Mouse (Mus musculus): ENCODE results near the gene Rtl10.
"Not testable (repeated sequence)": the region's sequence is repeated elsewhere in the genome, so short reads cannot be mapped to it uniquely, and the experiment has no call there.

Gene Rtl10

DNA sequence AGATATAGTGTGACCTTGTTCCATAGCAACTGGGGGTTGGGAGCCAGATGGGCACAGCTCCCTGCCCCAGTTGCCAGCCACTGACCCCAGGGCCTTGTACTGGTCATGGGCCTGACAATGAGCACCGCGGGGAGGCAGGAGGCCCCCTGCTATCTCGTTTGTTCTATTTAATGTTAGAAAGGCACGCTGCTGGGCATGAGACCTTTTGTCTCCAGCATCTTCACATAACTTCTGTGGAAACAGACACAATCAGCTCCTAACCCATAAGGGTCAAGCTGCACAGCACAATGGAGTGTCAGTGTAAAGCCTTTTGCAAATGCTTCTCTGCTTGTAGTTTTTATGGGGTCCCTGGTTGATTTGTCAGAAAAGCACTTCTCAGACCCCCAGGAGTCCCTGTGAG, 14.3 kb upstream of the Rtl10 start:
- DNase-seq, result no peak

DNA sequence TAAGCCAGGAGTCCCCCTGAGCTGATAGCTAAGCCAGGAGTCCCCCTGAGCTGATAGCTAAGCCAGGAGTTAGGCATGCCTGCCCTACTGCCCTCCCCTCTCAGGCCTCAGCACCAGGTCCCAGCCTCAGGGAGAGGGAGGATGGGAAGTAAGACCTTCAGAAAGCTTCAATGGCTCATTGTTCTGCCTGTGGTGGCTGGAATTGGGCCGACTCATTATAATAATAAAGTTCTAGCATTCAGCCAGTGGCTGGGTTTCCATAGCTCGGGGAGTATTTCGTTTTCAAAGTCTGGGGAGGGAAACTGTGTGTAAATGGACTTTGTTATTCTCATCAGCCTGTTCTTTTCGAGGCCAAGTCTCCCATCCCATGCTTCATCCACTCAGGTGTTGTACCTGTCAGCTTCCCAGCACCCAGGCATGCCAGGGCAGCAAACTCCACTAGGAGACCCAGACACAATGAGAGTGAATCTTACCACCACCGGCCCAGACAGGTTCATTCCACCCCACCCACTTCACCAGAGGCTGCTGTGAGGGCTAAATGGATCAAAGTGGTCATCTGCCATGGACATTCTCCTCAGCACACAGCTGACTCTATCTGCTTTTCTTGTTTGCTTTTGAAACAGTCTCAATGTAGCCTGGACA, 13.8 kb upstream of the Rtl10 start:
- no peak for DNase-seq

DNA sequence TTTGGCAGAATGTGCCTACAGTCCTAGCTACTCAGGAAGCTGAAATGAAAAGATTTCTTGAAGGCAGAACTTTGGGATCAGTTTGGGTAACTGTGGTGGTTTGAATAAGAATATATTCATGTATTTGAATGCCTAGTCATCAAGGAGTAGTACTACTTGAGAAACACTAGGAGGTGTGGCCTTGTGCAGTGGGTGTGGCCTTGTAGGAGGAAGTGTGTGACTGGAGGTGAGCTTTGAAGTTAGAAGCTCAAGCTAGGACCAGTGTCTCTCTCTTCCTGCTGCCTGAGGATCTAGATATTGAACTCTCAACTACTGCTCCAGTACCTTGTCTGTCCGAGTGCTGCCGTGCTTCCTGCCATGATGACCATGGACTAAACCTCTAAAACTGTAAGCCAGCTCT, 12.6 kb upstream of the Rtl10 start:
- DNase-seq, result no peak

DNA sequence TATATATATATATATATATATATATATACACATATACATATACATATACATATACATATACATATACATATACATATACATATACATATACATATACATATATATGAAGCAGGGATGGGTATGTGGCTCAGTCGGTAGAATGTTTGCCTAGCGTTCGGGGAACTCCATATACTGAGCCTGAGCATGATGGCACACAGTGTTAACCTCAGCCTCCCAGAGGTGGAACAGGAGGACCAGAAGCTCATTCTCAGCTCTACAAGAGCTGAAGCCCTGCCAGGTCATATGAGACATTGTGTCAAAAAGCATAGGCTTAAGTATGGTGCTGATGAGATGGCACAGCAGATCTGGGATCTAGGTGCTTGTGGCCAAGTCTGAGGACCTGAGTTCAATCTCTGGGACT, 8.4 kb upstream of the Rtl10 start:
- DNase-seq, result no peak

DNA sequence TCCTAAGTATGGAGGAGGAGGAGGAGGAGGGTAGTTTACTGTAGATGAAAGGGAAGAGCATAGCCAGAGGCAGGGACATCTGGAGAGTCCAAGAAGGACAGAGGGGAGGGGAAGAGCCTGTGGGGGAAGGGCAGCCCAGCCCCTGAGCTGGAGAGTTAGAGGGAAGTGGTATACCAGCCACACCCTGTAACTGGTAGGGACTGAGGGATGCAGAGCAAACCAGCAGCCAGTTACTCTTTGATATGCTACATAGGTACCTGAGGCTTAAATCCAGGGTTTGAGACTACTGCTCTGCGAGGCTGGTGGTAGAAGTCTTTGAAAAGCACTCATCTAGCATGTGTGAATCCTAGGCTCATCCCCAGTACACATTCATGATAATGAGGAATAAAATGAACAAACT, 7.8 kb upstream of the Rtl10 start:
- DNase-seq, result no peak

DNA sequence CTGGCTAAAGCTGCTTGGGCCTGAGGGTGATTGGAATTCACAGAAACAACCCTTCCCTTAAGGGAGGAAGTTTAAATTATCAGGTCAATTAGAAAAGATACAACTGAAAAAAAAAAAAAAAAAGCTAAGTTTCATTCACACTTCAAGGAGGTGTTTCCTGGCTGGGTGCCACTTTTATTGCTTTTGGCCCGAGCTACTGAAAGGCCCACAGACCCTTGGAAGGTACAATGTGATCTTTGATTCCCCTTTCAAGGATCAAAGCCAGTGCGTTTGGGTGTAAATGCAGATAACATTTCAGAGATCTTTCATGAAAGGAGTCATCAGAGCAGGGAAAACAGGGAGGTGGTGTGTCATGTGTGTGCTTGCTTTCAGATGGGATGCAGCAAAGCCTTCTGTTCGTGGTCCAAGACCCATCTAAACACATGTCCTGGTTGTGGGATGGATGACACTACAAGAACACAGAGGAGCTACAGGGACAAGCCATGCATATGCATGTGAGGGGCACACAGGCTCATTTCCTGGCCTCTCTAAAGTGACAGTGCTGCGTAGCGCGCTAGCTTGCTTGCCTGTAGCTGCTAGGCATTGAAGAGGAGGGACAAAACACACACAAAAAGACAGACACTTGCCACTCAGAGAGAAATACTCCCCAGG, 711 bp upstream of the Rtl10 start:
- no peak for DNase-seq

DNA sequence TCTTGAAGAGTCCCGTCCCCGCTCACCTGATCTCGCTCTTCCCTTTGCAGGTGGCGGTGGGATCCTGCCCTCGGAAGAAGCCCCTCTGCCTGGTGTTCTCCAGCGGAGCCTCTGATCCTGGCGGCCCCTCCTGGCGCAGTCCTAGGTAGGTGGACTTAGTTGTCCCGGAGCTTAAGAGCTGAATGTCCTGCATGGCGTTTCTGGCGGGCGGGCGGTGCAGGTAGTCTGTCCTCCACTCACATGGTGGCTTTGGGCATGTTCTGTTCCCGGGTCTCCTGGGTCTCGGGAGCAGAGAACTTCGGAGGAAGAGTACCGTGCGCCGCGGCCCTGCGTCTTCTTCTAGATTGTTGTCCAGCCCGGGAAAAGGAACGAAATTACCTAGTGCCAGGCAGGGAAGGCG, 295 bp downstream of the Rtl10 start:
- DNase-seq, result no peak

DNA sequence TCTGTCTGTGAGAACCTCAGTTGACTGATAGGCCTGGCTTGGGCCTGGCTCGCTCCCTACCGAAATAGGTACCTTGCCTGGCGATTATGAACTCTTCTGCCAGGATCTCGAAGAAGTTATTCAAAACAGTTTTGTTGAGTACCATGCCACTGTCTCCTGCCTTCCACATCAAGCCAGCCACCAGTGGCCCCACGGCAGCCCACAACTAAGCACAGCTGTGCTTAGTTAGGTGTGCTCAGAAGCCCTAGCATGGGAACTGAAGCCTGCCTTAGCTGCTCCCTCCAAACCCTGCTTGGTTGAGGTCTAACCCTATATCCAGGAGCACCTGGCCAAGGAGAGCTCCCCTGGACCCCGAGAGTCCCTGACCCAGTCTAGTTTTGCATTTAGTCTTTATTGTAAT, 2.8 kb downstream of the Rtl10 start:
- DNase-seq, result no peak

DNA sequence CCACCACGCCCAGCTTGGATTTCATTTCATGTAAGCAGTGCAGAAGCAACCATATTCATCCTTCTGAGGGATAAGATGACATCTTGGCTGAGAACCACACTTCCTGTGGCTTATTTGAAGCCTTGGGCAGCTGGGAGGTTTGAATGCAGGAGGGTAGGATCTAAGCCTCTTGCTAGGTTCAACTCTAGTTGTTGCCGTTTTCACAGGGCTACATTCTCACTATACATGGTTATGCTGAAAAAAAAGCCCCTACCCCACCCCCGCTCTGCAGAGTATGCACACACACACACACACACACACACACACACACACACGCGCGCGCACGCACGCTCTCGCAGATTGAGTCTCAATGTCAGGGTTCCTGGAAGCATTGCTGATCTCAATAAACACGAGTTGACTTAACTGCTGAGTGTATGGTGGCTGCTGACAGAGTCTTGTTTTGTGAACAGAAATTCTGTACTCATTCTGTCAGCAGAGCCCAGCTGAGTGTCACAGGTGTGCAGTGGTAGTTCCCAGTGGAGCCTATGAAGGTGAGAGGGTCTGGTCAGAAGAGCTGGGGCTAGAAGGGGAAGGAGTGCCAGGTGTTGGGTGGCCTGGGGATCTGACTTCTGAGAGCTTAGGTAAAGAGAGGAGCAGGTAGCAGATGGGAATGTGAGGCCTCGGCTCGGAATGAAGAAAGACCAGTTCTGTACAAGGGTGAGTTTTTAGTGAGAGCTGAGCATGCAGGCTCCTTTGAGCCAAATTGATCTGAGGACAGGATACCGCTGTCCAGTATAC, 5.1 kb downstream of the Rtl10 start:
- no peak for DNase-seq

DNA sequence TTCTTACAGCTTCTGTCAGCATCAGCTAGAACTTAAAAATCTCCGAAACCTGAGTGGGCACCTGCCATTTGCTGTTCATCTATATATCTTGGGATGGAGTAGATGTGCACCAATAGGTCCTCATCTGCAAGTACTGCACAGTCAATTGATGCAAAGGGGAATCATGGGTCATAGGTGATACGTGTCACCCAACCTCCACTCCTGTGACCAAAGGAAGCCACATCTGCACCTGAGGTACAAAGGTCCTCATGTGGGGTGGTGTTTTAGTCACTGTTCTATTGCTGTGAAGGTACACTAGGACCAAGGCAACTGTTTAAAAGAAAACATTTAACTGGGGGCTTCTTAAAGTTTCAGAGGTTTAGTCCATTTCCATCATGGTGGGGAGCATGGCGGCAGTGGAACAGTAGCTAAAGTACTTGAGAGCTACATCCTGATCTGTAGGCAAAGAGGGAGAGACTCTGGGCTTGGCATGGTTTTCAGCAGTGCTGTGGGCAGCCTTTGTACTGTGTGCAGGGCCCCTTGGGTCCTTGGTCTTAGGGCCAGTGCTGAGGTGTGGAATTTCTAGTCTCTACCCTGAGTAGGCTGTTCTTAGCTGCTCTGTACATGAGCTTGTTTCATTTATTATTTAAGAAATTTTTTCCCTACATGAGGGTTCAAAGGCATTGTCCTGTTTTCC, 8.0 kb downstream of the Rtl10 start:
- DNase-seq, result no peak

DNA sequence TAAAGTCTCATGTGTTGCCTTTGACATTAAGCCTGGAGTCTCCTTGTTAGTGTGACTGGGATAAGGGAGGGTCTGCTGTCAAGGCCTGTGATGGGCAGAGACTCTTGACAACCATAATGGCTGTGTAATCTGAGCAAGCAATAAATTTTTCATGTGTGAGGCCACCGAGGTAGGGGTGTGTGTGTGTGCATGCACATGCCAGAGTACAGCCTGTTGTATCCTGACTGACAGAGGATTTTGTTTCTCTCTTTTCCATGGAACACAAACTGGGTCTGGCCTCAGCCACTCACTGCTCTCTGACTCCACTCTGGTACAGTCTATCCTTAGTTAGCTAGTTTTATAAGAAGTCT, 8.5 kb downstream of the Rtl10 start:
- no peak for DNase-seq

DNA sequence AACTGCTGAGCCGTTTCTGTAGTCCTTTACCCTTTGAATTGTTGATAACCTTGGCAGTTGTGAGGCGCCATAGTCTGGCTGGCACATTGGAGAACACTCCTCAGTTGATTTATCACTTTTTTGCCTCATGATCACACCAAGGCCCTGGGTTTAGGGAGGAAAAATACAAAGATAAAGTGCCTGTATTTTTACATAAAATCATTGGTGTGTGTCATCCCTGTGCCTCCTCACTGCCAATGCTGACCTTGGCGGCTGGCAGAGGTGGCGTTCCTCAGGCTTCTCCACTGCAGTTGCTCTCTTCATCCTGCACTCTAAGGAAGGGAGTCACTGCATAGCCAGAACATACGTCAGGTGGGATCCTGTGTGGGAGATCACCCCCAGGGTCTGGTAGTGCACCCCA, 13.0 kb downstream of the Rtl10 start:
- no peak for DNase-seq

DNA sequence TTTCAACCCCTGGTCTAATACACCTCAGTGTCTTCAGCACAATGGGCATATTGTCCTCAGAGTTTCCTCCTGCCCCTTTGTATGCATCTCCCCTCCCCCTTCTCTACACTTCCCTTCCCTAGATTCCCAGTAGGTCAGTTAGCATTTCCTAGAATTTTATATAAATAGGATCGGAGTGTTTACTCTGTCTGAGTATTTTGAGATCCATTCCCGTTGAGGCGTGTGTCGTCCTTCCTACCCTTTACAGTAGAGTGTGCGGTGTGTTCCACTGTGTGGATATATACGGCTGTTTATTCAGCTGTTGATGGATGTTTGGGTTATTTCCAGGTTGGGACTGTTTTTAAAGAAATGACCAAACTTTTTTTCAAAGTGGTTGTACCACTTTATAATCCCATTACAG, 14.8 kb downstream of the Rtl10 start:
- DNase-seq, result no peak

DNA sequence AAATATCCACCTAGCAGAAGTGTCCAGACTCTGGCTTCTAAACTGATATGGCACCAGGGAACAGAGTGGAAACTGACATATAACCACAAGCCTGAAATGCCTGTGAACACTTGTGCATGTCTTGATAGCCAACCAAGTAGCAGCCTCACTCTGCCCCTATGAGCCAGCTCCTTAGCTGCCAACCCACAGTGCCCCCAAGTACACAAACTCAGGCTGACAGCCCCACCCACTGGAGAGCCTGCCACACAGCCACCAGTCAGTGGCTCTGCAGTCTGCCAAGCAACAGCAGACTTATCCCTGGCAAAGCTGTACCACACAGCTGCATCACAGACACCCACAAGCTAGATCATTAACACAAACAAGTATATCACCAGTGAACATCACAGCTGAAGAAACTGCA, 19.4 kb downstream of the Rtl10 start:
- peak; percentile 64 for DNase-seq

DNA sequence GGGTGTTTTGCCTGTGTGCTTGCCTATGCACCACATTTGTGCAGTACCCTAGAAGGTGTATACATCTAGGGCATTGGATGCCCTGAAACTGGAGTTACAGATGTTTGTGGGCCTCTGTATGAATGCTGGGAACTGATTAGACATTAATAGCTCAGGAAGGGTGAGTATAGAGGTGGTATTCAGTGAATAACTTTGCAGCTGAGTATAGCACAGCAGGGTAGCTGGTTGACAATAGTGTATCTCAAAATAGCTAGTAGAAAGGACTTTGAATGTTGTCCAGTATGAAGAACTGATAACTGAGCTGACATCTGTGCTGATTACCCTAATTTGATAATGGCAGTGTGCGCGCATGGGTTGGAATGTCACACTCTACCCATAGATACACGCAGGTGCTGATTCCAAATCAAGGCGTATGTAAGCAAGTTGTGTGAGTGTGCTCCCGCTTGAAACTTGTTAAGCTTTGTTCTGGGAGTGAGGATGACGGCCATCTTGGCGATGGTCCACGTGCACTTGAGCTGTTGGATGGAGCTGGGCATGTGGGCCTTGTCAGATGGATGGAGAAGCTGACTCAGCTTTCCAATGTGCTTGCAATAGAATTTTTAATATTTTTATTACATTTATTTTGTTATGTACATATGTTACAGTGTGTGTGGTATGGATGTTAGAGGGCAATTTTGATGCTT, 25.0 kb downstream of the Rtl10 start:
- no peak for DNase-seq

DNA sequence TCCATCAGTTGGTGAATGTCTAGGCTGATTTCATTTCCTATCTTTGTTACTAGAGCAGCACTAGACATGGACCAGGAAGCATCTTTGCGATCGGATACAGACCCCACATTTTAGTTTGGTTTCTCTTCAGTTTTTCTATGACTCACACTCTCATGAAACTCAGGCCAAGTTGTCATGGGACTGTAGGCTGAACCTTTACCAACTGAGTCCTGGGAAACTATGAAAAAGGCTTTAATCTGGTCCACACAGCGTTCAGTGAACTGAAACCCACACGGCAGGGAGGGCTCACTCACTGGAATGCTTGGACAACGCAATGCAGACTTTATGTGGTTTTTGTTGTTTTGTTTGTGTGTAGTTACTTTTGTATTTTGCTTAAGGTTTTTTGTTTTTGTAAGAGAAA, 30.0 kb downstream of the Rtl10 start:
- DNase-seq, result no peak

DNA sequence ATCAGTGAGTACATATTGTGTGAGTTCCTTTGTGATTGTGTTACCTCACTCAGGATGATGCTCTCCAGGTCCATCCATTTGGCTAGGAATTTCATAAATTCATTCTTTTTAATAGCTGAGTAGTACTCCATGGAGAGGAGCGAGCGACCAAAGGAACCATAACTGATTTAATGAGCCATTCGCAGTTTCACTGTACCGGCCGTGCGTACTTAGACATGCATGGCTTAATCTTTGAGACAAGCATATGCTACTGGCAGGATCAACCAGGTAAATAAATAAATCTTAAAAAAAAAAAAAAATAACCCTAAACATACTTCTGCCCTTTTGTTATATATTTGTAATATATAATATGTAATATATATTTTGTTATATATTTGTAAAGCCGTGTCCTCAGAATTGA, 34.4 kb downstream of the Rtl10 start:
- DNase-seq, result not testable (repeated sequence)

DNA sequence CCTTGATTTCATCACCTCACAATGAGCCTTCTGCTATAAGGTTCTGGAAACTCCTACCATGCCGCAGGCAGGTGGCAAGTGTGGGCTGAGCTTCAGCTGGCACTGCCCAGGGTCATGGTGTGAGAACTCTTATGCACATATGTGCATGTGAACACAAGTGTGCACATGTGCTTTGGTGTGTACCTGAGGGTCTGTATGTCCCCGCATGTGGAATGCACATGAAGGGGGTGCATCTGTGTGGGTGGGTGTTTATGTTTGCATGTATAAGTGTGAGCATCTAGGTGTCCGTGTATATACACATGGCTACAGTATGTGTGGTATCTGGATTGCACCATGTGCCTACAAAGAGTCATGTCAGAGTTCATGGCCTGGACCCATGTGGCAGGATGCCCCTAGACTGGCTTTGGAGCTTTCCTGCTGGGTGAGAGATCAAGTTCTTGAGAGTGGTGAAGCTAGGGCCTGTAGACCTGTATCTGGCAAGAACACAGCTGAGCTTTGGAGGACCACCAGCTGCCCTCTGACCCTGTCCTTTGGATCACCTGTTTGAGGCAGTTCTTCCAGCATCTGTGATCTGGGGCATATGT, 38.8 kb downstream of the Rtl10 start:
- no peak for DNase-seq

DNA sequence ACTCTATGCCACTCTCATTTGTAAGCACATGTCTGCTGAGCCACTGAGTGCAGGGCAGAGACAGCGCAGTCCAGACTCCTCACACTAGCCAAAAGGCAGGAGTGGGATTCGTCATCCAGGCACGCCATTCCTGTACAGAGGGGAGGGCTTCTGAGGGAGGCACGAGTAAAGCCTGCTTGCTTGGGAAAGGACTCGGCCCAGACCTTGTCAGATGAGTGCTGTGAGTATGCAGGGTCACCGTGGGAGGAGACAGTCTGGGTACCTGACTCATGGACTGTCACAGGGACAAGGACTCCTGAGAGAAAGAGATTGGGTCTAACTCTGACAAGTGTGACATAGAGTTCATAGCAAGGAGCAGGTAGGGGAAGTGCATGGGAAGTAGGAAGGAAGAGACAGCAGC, 40.6 kb downstream of the Rtl10 start:
- DNase-seq, result no peak

DNA sequence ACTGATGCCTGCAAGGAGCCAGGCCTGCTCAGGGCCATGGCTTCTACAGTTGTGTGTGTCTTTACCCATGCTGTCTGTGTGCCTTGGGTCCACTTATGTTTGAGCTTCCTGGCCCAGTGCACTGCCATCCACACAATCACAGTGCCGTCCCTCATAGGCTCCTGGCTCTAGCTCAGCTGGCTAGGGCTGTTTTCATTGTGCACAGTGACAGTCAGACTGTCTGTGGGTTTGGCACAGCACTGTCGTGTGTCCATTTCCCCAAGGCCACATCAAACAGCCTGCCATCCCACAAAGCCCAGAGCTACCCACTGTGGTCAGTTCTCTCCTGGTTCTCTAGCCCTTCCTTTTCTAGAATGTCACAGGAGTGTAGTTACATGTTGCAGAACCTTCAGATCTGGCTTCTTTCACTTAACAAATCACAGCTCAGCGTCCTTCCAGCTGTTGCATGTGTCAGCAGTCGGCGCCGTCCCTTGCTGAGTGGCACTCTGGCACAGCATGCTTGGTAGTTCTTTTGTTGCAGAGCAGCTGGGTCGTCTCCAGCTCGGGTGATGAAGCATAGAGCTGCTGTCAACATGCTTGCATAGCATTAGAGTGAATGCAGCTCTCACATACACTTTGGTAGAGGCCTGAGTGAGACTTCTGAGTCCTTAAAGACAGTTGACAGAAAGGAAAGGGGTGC, 44.6 kb downstream of the Rtl10 start:
- peak; percentile 32 for DNase-seq

DNA sequence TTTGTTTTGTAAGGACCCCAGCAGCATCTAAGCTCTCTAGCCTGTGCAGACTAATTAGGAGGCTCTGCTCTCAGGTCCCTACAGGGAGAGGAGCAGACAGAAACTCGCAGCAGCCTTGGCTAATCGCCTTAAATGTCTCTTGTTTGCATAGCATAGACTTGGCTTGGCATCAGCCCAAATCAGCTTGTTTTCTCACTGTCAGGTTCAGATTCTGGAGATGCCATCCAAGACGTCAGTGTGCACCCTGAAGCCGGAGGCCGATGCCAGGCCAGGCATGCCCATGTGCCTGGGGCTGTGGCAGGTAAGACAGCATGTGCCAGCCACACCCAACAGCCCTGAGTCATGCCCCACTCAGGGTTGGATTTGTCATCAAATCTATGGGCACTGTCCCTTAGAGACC, 49.2 kb downstream of the Rtl10 start:
- no peak for DNase-seq
